Mouse (Mus musculus): ENCODE data around the gene Bnc2.

DNA sequence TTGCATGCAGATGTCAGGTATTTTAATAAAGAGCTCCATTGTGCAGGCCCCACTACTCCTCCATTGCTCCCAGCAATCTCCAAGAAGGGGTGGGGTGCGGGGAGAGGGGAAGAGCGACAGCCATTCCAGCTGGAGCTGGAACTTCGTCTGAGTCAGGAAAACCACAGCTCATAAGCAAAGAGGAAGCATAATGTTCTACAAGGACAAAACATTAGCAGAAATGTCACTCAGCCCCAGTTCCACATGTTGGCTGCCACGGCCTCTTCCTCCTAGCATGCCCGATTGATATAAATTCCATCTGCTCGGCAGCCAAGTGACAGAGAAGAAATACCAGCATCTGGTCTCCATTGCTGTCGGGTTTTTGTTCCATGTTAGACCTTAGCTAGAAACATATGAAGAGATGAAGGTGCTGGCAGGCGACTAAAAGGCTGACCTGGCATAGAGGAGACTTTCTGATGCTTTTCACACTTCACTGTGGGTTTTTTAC is 312.7 kb downstream of the Bnc2 start:
- TF ChIP-seq CTCF (IDR thresholded peaks at IDR 0.05; ENCODE audit: low read depth, low read length), result no peak
- no peak for TF ChIP-seq POLR2AphosphoS5 (IDR thresholded peaks at IDR 0.05; ENCODE audit: insufficient replicate concordance, low read depth, low read length)
- no peak for TF ChIP-seq GATA1 (IDR thresholded peaks at IDR 0.05; ENCODE audit: borderline replicate concordance, low read length)

Measured in G1E (cell line).